Mouse (Mus musculus) embryonic facial prominence, embryonic 10.5 days (tissue): ENCODE results near the gene Wnk4. TPM values are rescaled to one million over a fixed set of nuclear protein-coding genes. Genes with fewer than 3 reads are reported as not detected.

ENCODE experiments used
- DNase-seq: peaks from one replicate; pipeline ENCODE4 v3.0.0-alpha.2; 2017; ENCODE audit warnings: low spot score
- H3K27ac ChIP-seq: fragments of 300-500 bp; sonication (generic); replicated peaks from 2 replicates; pipeline ENCODE4 v1.5.1; 2016; ENCODE audit warnings: mild to moderate bottlenecking
- H3K27me3 ChIP-seq: fragments of 300-500 bp; sonication (generic); replicated peaks from 2 replicates; pipeline ENCODE4 v1.6.1; 2016; ENCODE audit warnings: low read depth, mild to moderate bottlenecking; ENCODE audit not compliant: poor library complexity, severe bottlenecking
- H3K36me3 ChIP-seq: fragments of 300-500 bp; sonication (generic); replicated peaks from 2 replicates; pipeline ENCODE4 v1.6.1; 2016; ENCODE audit warnings: mild to moderate bottlenecking, moderate library complexity
- H3K4me1 ChIP-seq: fragments of 300-500 bp; sonication (generic); 2 replicates; pipeline ENCODE4 v1.6.1; 2016
- H3K4me3 ChIP-seq: fragments of 300-500 bp; sonication (generic); 2 replicates; pipeline ENCODE4 v1.5.1; 2016; ENCODE audit warnings: mild to moderate bottlenecking, moderate library complexity
- H3K9me3 ChIP-seq: fragments of 300-500 bp; sonication (generic); 2 replicates; pipeline ENCODE4 v1.6.1; 2016; ENCODE audit warnings: mild to moderate bottlenecking
- WGBS: fragments of 180-500 bp; shearing (Covaris S2); methylation state at CpG from one replicate; pipeline ENCODE4 v1.1.7; 2016; 5-methylcytosine and 5-hydroxymethylcytosine counted together
- polyA plus RNA-seq: library from polyadenylated mRNA; unstranded; fragments of >200 nt; fragmentation: Nextera tagmentation; extraction: Ambion mirVana; gene quantifications from 2 replicates; pipeline ENCODE4 v1.2.1, GENCODE M21; 2016

Gene Wnk4
- polyA plus RNA-seq = 6.0 and 8.3 TPM in 2 replicates

DNA sequence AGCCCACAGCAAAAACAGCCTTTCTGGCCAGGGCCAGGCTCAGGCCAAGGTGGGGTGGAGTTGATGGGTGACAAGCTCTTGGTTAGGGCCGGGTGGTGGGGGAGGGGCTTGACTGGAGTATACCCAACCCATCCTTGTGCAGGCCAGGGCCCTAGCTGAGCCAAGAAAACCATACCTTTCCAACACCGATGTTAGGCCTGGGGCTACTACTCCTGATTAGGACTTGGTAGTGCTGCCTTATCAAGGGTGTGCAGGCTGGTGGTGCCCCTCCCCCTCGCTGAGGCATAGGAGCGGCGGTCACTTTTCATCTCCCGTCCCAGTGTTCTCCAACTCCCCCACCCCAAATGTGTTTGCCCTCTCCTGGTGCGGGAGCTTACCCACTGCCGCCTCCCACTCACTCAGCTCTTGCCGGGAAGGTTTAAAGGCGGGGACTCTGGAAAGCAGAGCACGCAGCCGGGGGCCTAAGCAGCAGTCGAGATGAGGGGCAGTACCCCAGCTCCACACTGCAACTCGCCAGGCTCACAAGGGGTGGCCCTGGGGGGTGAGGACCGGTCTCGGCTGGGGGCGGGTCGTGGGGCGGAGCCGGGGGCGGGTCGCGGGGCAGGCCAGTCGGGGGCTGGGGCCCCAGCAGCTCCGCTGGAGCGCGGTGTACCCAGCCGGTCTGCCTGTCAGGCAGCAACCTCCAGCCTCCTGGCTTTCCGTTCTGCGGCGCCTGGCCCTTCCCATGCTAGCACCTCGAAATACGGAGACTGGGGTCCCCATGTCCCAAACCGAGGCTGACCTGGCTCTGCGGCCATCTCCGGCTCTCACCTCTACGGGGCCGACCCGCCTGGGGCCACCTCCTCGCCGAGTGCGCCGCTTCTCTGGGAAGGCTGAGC, at the start of gene Wnk4:
Gene Wnk4 (plus strand): TSS at position 620 of the 878 bp plus-strand sequence.
- Histone ChIP-seq H3K27ac (peak within 1 kb of the TSS; percentile 76), H3K4me1 (peaks cover 66% of the 10 kb centered on the region), H3K9me3 (no peaks in the 10 kb centered on the region), H3K36me3 (peaks cover 35% of the 10 kb centered on the region), H3K4me3 (peak within 1 kb of the TSS; percentile 70), H3K27me3 (peaks cover 49% of the 10 kb centered on the region)
- under 1% methylated on average over 43 of the region's 43 CpGs for WGBS
- DNase-seq = peak; percentile 87

DNA sequence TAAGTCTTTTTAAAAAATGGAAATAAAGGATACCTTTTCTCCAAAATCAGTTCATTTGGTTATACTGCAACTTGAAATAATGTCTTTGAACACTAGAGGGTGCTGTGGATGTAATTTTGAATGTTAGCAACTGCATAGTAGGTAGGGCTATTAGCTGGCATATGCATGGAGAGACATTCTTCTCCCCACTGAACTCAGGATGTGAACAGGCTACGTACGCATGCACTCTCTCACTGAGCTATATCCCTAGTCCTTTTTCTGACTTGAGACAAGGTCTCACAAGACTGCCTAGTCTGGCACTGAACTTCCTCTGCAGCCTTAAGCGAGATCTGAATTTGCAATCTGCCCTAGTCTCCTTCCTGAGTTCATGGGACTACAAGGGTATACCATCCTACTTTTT, 48.4 kb upstream of the Wnk4 start:
- no peak overlapping the region for H3K27ac ChIP-seq
- peaks cover 63% of the 10 kb centered on the region for H3K36me3 ChIP-seq
- H3K4me1 ChIP-seq = no peaks in the 10 kb centered on the region
- 55% methylated on average over 3 of the region's 3 CpGs for WGBS
- no peak for DNase-seq
- H3K9me3 ChIP-seq = no peaks in the 10 kb centered on the region
- no peak overlapping the region for H3K4me3 ChIP-seq
- H3K27me3 ChIP-seq = no peaks in the 10 kb centered on the region

DNA sequence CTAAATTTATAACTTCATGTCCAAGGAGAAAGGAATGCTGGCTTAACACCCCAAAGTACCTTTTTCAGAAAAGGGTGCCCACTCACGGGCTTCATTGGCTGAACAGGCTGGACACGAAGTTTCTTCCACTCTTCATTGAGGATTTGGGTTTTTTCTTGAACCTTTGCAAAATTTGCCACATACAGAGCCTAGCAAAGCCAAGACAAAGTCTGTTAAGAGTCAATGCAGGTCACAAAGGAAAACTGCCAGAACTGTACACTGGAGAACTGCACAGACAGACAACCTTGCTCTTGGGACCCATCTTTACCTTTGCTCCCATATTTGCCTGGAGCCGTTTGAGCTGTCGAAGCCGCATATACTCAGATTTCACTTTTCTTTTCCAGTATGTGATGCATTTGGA, 43.4 kb upstream of the Wnk4 start:
- 84% methylated on average over 5 of the region's 5 CpGs for WGBS
- no peak for DNase-seq
- no peaks in the 10 kb centered on the region for H3K9me3 ChIP-seq
- no peak overlapping the region for H3K27ac ChIP-seq
- no peaks in the 10 kb centered on the region for H3K4me1 ChIP-seq
- peaks cover 35% of the 10 kb centered on the region for H3K36me3 ChIP-seq
- no peaks in the 10 kb centered on the region for H3K27me3 ChIP-seq
- H3K4me3 ChIP-seq = no peak overlapping the region

DNA sequence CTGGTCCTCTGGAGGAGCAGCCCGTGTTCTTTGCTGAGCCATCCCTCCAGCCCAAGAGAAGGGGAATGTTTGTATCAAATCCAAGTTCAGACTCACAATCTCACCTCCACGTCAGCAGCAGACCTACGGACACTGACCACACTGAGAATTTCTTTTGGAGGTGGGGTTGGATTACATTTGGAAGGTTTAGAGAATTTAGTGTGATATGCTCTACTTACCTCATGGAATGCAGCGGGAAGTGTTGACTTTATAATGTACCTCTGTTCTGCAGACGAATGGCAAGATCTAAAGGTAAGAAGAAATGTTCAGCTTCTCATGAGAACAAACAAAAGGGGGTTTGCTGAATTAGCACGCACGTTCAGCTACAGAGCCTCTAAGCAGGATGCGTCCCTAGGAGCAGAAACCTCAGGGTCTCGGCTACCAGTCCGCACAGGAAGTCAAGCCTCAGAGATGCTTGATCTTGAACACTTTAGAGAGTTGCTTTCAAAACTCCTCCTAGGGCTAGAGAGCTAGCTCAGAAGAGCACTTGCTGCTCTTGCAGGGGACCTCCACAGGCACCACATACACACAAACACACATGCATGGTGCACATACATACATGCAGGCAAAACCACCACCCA, 41.8 kb upstream of the Wnk4 start:
- H3K4me1 ChIP-seq = no peaks in the 10 kb centered on the region
- no peak overlapping the region for H3K4me3 ChIP-seq
- no peak for DNase-seq
- WGBS = 84% methylated on average over 10 of the region's 10 CpGs
- peaks cover 24% of the 10 kb centered on the region for H3K36me3 ChIP-seq
- H3K27me3 ChIP-seq = no peaks in the 10 kb centered on the region
- H3K9me3 ChIP-seq = no peaks in the 10 kb centered on the region
- no peak overlapping the region for H3K27ac ChIP-seq

DNA sequence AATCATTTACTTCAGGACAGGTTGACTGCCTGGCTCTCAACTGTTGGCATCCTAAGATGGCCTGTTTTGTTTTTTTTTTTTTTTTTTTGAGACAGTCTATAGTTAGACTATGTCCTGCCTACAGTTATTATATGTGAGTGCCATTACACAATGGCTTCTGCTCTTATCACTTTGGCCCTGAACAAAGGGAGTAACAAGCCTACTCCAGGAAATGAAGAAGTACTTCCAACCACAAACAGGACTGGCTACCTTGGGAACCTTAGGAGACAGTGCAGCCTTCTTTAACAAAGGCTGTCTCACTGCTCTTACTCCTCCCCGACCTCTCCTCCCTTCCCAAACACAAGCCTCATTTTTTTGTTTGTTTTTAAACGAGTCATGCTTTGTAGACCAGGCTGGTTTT, 39.5 kb upstream of the Wnk4 start:
- H3K4me1 ChIP-seq = peaks cover 8% of the 10 kb centered on the region; the same call in 1 of the 2 replicates
- 0 out of 2 replicates have a peak, but pooled peaks cover under 1% of the 10 kb centered on the region for H3K36me3 ChIP-seq
- H3K27ac ChIP-seq = no peak overlapping the region
- no peaks in the 10 kb centered on the region for H3K27me3 ChIP-seq
- WGBS = 57% methylated on average over 2 of the region's 2 CpGs
- no peak for DNase-seq
- no peaks in the 10 kb centered on the region for H3K9me3 ChIP-seq
- no peak overlapping the region for H3K4me3 ChIP-seq

DNA sequence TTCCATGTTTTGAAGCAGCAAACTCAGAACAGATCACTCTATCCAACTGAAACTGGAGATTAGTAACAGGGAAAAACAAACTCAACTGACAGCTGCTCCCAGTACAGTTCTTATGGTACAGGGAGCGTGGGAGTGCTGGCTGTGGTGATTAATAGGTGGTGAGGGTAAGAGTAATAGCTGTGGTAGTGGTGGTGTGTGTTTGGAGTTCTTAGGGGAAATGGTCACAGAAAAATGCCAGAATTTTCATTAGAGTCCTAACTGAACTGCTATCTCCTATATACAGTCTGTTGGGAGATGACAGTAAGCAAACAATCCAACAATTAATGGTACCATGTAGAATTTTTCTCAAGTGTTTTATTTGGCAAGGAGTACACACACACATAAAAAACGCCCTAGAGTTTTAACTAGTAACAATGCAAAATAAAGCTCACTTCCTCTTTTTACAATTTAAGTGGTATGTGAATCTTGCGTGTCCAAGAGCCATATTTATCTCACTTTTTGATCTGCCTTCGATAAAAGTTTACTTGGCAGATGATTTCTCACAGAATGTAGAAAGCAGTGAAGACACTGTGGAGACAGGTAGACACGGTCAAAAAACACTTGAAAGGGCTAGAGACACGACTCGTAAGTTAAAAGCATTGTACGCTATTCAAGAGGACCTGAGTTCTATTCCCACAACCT, 38.9 kb upstream of the Wnk4 start:
- no peak overlapping the region for H3K27ac ChIP-seq
- no peaks in the 10 kb centered on the region for H3K27me3 ChIP-seq
- H3K36me3 ChIP-seq = no peaks in the 10 kb centered on the region
- peaks cover 14% of the 10 kb centered on the region for H3K4me1 ChIP-seq
- DNase-seq = no peak
- H3K4me3 ChIP-seq = no peak overlapping the region
- WGBS = 89% methylated on average over 8 of the region's 8 CpGs
- H3K9me3 ChIP-seq = no peaks in the 10 kb centered on the region

DNA sequence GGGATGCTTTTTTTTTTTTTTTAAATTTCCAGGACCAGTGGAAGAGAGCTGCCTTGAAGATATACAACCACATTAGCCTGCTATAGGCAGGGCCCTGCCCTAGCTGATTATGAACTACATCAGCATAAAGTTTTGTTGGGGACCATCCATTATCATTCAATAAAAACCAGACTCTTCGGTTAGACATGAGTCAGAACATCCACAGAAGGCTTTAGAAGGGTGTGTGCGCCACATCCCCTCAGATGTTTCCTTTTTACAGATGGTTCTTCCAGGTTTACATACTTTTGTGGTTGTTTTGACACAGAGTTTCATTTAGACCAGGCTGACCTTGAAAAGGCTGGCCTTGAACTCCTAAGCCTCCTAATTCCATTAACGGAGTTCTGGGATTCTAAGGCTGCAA, 36.0 kb upstream of the Wnk4 start:
- 95% methylated on average over 3 of the region's 3 CpGs for WGBS
- H3K4me3 ChIP-seq = no peak overlapping the region
- no peak overlapping the region for H3K27ac ChIP-seq
- peaks cover 19% of the 10 kb centered on the region for H3K4me1 ChIP-seq
- 0 out of 2 replicates have a peak, but pooled peaks cover 5% of the 10 kb centered on the region for H3K27me3 ChIP-seq
- H3K36me3 ChIP-seq = no peaks in the 10 kb centered on the region
- DNase-seq = no peak
- no peaks in the 10 kb centered on the region for H3K9me3 ChIP-seq

DNA sequence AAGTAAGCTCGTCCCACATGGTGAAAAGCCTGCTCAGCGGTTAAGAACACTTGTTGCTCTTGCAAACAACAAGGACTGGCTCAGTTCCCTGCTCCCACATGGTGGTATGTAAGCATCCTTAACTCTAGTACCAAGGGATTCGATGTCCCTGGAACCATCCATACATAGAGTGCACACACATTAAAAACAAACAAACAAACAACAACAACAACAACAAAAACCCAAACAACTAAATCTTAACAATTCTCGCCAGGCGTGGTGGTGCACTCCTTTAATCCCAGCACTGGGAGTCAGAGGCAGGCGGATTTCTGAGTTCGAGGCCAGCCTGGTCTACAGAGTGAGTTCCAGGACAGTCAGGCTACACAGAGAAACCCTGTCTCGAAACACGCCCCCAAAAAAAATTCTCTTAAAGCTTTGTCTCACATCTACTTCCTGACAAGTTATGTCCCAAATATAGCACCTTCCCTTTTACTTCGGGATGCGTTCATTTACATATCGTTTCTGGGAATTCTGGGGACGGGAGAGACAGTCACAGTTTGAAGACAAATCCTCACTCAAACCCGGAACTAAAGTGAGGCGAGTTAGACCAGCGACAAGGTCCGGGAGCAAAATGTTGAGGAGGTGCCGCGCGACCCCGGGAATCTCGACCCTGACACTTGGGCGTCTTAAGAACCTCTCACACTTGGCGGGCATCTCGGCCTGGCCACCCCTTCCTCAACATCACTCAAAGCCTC, 34.9 kb upstream of the Wnk4 start:
- Histone ChIP-seq H3K4me1 (peaks cover 30% of the 10 kb centered on the region), H3K4me3 (peak overlapping the region; percentile 97), H3K27me3 (peaks cover 5% of the 10 kb centered on the region; the same call in 1 of the 2 replicates), H3K36me3 (no peaks in the 10 kb centered on the region), H3K9me3 (no peaks in the 10 kb centered on the region), H3K27ac (peak overlapping the region; percentile 90)
- DNase-seq = no peak
- WGBS = 19% methylated on average over 25 of the region's 25 CpGs

DNA sequence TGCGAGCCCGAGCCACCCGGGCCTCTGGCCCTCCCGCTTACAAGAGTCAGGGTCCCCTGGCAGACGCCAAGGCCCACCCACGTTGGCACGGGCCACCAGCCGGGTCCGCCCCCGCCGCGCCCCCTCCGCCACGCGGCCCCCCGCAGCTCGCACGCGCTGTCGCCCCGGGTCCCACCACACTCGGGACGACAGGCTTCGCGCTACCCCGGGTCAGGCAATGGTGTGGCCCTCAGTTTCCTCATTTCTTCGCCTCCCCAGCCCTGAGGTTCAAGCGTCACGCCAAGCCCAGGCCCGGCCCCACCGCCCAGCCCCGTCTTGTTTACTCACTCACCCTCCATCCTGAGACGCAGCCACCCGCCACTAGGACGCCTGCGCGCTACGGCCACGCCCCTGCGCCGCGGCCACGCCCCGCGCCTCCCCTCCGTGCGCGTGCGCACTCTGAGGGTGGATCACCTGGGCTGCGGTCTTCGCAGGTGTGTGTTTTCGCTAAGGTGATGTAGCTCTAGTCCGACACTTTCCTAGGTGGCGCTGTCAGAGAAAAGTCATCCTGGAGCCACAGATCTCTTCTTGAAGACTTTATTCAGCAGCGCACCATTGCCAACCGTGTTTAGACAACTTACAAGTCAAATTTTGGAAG, 34.2 kb upstream of the Wnk4 start, which contains the start of gene Ezh1:
Gene Ezh1 (minus strand): TSS at position 399 of the 637 bp plus-strand sequence.
- no peaks in the 10 kb centered on the region for H3K9me3 ChIP-seq
- peak; percentile 91 for DNase-seq
- peak within 1 kb of the TSS; percentile 97 for H3K4me3 ChIP-seq
- H3K4me1 ChIP-seq = peaks cover 37% of the 10 kb centered on the region
- H3K27me3 ChIP-seq = peaks cover 5% of the 10 kb centered on the region; the same call in 1 of the 2 replicates
- 2% methylated on average over 56 of the region's 56 CpGs for WGBS
- peak within 1 kb of the TSS; percentile 90 for H3K27ac ChIP-seq
- H3K36me3 ChIP-seq = no peaks in the 10 kb centered on the region

DNA sequence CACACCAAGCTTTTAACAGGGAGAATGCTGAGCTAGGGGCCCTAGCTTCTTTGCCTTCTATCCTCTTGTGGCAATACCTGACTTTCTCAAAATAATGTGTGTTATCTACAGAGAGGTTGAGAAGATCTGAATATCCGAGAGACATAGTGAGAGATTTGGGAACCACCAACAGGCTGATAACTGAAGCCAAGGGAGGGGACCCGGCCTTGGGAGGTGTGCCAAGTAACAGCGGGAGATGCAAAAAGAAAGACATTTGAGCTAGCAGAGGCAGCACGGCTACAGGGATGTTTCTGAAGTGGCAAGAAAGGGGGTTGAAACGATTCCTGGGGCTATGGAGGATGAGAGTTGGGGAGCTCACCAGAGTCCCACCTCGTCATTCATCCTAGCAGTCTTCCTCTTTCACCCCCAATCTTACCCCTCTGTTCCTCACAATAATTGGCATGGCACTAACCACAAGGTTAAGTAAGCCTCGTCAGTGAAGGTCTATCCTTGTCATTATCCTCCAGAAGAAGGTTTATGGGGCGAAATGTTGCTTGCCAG, 30.9 kb upstream of the Wnk4 start:
- Histone ChIP-seq H3K27me3 (peaks cover 5% of the 10 kb centered on the region; the same call in 1 of the 2 replicates), H3K36me3 (no peaks in the 10 kb centered on the region), H3K4me1 (peaks cover 52% of the 10 kb centered on the region), H3K27ac (peak overlapping the region; percentile 86), H3K9me3 (no peaks in the 10 kb centered on the region), H3K4me3 (no peak overlapping the region)
- WGBS = 29% methylated on average over 8 of the region's 8 CpGs
- DNase-seq = no peak

DNA sequence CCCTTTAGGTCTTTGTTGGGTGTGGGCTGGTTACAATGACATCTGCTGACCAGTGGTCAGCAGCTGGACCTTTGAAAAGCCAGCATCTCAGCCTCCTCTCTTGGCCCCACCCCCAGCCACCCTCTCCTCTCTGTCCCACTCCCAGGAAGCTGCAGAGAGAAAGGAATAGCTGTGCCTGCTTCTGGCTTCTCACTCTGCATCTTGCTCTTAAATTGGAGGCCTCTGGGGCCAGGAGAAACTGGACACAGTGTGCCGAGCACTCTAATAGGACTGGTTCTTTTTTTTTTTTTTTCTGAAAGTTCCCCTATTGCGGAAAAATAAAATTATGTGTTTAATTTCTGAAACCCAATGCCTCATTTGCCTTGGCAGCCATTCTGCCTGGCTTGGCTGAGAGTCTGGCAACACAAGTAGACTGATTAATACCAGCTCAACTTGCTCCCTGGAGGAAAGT, 30.3 kb upstream of the Wnk4 start:
- Histone ChIP-seq H3K27ac (peak overlapping the region; percentile 86), H3K9me3 (no peaks in the 10 kb centered on the region), H3K4me1 (peaks cover 51% of the 10 kb centered on the region), H3K27me3 (peaks cover 5% of the 10 kb centered on the region; the same call in 1 of the 2 replicates), H3K36me3 (no peaks in the 10 kb centered on the region), H3K4me3 (no peak overlapping the region)
- no peak for DNase-seq
- WGBS = 17% methylated on average over 2 of the region's 2 CpGs
